Mouse (Mus musculus) CD8-positive naive resting alpha-beta T cell, adult 2 months (primary cell): ENCODE measurements around the gene Fbxl22.

Source experiments
- DNase-seq, 2 experiments: peaks; one replicate each; pipeline ENCODE4 v3.0.0; 2022; ENCODE audit warnings: low read depth in 2 of 2, low spot score in 2 of 2

Fbxl22 gene

DNA sequence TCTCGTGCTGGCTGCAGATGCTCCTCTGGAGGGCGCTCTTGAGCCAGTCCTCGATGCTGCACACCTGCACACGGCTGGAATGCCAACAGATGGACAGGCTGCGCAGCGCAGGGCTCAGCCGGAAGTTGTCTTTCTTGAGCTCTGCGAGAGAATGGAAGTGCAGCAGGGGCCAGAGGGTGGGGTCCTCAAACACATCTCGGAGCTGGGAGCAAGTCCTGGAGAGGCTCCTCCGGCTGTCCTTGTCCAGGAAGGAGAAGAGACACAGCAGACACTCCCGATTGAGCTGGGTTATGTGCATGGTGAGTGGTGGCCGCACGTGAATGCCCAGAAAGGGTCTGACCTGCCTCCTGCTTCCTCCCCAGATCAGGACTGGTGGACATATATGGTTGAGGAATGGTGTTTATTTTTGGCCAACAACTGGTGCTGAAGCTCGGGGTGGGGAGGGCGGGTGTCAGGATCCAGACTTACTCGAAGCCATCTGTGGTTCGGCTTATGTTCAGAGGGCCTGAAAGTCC is at the start of gene Fbxl22:
TSS of gene Fbxl22 (minus strand) at position 338 of the 515 bp plus-strand sequence.
- peak in 1 of 2 experiments; percentile 30 for DNase-seq

DNA sequence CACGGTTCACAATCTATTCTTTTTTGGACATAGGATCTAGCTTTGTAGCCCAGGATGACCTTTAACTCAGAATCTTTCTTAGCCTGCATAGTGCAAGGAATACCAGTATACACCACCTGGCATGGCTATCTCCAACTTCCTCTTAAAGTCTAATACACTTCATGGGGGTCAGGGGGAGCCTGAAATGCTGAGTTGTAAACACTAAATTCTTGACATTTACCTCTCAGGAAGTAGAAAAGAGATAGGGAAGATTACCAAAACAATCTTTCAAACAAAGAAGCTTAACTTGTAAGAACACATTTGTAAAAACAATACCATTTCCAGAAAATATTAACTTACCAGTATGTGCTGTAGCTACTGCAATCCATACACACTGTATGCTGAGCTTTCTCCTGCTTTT is 47.8 kb upstream of the Fbxl22 start:
- no peak for DNase-seq

DNA sequence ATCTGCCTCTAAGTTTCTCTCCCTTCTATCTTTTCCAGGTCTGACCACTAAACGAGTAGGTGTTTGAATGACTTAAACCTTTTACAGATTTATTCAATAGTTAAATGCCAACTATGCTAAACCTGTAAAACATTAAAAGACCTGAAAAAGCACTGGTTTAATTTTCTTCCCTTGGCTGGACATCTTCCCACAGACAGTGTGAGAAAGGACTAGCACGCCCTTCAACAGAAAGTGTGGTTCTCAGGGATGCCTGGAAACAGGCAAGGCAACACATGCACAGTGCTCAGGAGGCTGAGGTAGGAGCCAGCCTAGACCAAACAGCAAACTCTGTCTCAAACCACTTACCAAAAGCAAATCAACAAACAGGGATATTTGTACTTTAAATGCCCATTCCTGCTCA is 47.1 kb upstream of the Fbxl22 start:
- DNase-seq = no peak

DNA sequence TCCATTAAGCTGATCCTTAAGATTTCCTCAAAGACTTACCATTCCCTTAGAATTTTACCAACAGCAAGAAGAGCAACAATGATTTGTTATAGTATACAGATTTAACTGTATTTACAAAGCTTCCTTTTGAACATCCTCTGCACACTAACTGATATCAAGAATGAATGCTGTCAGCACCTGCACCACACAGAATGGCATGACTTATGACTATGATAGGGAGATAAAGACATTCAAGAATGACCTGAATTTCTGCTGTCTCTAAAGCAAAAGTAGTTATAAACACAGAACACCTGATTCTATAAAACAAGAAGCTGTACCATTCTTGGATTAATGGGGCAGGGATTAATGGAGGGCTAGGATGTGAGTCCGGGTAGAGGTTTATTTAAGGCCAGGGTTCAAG is 46.3 kb upstream of the Fbxl22 start:
- DNase-seq = no peak

DNA sequence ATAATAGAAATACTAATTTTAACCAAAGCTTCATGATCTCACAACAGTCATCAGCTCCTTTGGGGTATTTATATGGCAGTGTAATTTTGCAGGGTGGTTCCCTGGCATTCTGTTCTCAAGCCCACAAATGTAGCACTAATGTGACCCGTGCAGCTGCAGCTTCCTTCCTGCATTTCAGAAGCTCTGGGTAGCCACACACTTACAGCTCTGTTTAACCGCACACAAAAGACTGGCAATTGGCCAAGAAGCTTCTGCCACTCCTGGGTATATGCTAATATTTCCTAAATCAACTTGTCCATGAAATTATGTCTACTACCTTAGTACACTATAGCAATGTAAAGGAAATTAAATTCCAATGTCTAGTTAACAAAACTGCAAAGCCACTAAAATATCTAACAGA is 45.9 kb upstream of the Fbxl22 start:
- peak in 1 of 2 experiments; percentile 17 for DNase-seq

DNA sequence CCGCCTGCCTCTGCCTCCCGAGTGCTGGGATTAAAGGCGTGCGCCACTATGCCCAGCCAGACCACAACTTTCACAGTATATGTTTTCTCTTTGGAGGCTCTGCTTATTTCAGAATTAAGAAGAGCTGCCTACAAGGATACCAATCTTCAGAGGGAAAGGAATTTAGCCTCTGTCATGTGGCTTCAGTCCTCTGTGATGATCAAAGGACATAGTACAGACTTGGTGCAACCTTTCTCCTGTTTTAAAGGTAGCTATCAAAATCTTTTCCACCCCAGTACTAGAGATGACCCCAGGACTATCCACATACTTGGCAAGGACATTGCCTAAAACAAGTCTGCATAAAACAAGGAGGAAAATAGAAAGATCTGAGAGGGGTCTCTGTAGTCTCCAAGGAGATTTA is 44.6 kb upstream of the Fbxl22 start:
- no peak for DNase-seq

DNA sequence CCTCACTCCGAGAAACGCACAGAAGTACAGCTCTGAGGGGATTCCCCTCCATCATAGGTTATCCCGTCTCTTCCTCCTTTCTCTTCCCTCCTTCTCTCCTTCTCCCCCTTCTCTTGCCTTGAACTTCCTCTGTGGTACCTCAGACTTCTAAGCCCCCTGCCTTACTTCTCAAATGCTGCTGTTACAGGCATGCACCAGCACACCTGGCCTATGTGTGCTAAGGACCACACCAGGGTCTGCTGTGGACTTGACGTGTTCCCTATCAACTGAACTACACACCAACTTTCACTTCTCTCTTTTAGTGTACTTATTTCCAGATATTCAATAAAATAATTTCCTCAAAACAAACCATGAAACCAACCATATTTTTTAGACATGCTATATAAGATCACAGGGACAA is 28.4 kb upstream of the Fbxl22 start:
- no peak for DNase-seq

DNA sequence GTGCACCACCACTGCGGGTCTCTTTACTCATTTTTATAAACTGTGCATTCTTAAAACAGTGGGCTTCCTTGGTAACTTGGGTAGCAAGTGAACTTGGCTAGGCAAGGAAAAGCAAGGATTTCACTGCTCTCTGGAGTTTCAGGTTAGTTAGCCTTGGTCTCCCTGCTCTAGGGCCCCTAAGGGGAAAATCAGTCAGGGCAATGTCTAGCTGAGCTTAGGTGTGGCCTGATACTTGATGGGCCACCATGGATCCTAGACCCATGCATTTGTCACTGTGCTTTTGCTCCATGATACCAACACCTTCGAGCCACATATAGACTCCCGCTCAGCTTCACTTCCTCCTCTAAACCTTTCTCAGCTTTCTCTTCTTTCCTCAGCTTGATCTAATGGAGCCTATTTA is 7.2 kb upstream of the Fbxl22 start:
- no peak for DNase-seq

DNA sequence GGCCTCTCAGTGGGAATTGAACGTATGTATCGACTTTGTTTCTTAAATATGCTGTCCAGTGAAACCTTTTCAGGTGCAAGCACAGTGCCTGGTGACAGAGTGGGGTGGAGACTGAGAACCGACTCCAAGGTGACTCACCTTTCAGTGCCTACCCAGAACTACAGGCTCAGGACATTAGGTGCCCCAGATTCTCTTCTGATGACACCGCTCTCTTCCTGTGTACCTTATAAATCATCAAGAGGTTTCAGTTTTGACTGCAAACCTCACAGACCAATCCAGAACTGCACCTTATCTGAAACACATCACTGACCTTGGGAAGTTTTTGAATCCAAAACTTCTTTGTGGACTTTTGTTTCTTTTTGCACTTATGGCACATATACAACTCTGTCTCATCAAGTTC is 5.9 kb upstream of the Fbxl22 start:
- no peak for DNase-seq

DNA sequence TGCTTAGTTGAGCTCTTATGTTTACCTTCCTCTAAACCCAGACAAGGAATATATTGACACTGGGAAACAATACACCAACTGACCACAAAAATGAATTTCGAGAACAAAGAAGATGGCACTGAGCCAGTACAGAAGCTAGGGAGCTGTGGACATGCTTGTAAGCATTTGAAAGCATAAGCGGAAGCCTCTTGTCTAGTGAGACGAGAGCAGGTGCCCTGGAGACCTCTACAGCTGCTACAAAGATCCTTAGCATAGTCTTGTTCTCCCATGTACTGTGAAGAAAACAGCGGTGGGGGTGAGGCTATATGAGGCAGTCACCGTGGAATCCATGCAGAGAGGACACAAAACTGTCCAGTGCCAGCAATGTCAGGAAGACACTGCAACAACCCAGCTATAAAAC is 4.5 kb upstream of the Fbxl22 start:
- no peak for DNase-seq

DNA sequence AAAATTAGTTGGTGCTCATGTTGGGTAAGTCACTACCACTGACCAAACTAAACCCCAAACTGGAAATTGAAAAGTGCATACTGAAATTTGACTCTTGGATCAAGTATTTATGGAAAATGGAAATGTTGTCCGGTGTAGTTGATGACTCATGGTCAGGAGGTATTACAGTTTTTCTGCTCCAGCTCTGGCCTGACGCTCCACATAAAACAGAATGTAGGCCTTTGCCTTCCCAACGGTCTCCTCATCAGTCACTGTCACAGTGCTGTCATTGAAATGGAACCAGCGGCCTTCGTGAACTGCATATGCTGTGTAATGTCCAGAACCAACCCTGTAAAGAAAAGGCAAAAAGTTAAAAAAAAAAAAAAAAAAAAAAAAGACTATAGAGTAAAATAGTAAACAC is 3.9 kb upstream of the Fbxl22 start:
- no peak for DNase-seq

DNA sequence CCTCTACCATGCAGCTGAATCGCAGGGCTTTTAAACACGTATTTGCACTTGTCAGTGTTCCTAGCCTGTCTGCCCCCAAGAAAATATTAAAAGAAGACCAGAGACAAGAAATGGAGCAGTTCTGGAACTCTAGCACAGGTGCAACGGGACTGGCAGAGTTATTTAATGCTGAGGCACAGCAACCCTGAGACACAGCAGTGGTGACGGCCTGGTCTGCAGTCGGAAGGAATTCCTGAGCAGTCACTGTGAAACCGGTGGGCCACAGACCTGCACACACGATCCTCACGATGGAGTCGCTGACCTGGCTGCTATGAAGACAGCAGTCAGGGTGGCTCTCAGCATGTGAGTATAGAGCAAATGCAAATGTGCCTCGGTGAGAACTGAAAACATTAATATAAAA is 3.4 kb upstream of the Fbxl22 start:
- no peak for DNase-seq

DNA sequence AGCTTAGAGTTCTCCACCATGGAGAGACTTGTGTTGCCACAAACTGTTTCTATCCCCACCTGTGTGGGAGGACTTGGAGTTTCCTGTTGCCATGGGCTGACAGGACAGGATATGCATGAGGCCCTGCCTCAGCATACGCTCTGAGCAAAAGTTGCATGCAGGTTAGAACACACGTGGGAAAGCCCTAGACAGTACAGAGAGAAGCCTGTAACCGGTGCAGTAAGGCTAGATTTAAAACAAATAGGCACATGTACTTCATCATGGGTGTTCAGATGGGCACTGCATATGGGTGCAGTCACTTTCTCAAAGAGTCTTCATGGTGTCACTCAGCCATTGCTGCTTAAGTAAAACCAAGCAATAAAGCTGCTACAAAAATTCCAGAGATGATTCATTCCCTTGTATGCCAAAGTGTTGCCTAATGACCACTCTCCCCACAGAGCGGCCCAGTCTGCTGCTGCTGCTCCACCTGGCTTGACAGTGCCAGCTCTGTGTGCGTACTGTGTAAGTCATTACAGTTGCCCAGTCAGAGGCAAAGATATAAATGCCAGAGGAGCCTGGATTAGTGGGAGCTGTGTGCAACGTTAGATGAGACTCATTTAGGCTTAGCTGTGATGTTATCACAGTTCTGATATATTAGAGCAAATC is 2.0 kb upstream of the Fbxl22 start:
- no peak for DNase-seq

DNA sequence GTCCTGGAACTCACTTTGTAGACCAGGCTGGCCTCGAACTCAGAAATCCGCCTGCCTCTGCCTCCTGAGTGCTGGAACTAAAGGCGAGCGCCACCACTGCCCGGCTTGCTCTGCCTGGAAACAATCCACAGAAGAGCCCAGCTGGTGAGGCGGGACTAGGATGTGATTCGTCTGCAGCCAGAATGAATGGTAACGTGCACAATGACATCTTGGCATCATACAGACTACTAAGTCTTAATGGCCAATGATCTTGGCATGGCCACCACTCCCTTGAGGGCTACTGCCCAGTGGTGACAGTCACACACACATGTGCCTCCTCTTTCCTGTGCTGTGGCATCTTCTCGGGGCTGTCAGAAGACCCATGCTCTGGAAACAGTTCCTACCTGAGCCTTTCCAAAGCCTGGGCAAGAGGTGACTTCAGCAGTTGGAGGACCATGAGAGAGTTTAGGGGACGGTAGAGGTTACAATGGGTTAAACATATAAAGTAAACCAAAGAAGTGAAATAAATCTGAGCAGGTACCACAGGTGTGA is 1.4 kb upstream of the Fbxl22 start:
- no peak for DNase-seq

DNA sequence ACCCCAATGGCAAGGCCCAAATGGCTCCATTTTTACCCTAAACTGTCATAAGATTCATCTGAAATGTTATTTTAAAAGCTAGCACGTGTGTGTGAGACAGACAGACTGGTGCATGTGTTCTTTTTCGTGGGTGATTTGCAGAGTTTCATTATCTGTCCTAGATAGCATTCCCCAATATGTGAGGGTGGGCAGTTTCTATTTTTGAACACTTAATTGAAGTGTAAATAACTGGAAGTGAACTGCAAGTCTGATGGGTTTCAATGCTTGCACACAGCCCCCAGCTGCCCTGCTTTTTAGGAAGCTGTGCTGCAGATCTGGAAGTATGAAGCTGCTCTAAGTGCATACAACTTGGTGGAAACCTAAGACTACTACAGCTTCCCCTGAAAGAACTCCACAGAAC is 722 bp upstream of the Fbxl22 start:
- DNase-seq = no peak

DNA sequence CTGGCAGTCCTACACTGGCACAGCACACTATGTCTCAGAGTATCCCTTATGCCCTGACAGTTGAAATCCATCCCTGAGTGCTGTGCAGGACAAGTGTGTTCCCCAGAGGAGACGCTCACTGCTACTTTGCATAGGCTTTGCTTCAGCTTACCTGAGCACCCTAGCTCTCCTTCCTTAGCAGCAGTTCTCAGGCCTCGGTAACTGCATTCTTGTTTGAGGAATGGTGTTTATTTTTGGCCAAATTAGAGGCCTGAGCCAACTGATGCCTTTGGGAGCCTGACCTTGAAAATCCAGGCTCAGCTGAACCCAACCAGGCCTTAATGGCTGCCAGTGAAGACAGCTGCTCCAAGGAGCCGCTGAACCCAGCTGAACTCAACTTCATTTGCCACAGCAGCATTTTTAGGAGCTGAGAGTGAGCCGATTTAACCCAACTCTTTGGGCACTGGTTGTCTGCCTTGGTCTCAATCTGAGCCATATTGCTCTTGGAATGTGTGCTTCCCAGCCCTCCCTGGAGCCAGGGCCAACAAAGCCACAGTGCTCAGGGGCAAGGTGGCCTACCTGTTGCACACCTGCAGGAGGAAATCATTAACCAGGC is 635 bp downstream of the Fbxl22 start:
- DNase-seq = no peak

DNA sequence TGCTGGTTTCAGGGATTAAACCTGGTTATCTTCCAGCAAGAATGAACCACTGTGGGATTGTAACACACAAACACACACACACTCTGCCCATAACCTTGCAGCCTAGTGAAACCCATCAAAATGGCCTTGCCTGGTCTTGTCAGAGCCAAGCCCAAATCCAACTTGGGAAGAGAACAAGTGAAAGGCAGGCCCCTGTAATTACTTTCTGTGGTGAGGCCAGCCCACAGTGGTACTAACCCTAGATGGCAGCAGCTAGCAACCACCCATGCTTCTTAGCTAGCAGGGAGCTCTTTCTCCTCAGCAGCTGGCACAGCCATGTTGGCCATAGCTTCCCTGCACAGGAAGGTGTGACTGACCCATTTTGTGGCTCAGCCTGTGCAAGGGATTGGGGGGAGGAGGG is 1.2 kb downstream of the Fbxl22 start:
- DNase-seq = no peak

DNA sequence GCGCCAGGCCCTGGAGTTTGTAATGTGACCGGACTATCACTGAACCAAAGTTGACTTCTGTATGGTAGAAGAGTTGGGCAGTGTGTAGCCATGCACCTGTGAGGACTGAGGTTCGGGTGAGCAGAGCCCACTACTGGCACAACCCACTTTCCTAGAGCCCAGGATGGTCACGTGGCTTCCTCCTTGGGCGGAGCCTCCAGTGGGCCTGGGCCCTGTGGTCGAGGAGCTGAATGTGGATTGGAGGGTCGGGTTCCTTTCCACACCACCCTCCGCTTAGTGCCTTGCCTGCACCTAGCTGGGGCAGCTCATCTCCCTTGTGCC is 2.1 kb downstream of the Fbxl22 start:
- DNase-seq = peak; percentile 76 to 83

DNA sequence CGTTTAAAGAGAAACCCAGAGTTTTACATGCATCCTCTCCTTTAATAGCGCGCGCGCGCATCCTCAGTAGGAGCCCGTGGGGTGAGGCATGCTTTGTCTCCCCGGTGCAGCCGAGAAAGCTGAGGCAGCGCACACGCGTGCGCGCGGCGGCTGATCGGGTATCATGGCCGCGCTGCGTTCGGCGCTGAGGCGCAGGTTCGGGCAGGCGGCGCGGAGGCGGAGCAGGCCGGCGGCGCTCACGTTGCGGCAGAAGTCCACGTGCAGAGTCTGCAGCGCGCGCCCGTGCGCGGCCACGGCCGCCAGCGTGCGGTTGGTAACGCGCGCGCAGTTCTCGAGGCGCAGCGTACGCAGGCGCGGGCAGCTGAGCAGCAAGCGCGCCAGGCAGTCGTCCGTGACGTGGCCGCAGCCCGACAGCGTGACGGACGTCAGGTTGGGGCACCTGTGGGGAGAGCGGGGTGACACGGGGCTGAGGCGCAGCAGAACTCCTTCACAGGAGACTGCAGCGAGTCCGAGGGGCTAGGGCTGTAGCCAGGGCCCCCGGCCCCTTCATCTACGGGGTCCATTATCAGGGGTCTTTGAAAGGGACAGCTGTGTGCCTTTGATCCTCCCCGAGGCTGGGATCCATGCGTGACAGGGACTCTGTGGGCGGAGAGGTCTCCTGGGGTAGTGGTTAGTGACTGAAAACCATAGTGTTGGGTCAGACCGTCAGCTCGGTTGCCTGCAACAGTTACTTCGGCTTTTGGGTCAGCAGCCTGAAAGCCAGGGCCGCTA is 2.6 kb downstream of the Fbxl22 start:
- peak; percentile 90 to 92 for DNase-seq

DNA sequence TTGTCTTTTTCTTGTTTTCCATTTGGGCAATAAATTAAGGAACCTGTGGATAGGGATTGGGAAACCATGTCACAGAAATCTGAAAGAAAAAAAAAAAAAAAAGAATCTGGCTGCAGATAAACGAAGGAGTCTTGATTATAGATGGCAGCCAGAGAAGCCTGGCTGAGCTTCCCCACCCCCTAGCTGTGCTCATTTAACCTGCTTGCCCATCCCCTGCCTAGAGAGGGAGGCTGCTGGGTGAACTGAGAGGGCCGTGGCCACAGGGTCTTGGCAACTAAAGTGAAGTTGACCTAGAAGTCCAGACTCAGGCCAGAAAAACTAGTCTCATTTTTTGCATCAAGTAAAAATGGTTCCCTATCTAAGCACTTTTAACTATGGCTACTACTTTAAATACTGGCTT is 3.4 kb downstream of the Fbxl22 start:
- DNase-seq = no peak

DNA sequence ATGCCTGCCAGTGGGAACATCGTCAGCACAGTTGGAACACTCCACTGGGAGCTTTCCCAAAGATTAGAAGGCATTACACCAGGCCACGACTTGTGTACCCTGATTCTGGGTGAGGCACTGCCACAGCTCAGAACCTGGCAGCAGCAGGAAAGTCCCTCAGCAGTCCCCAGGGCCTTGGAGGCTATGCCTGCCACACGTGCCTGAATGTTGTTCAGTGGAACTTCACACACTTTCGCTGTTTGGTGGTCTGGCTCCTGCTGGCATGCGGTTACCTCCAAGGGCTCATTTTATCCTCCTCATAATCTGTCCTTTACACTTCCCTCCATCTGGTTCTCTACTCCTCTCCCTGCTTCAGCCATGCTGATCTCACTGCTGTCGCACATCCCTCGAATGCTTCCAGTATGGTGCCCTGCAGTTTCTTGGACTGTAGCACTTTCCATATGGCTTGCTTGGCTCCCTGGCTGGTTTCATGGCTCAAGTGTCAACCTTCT is 4.0 kb downstream of the Fbxl22 start:
- no peak for DNase-seq

DNA sequence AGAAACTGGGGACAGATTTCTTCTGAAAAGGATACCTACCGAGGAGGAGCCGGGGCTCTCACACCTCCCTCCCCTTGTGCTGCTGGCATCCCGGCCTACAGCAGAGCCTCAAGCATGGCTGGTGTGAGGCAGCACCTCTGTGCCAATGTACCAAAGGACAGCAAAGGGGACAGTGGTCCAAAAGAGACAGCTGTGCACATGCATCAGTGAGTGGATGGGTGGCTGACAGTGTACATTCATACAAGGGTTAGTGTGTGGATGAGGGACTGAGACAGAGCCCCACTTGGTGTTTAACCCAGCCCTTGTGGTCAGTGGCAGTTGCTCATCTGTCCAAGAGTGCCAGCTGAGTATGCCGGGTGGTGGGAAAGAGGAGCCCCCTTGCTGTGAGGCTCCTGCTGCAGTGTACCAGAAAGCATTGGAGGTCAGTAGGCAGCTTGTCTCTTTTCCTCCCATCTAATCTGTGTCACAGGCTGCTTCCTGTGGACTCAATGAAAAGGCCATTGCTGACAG is 5.4 kb downstream of the Fbxl22 start:
- DNase-seq = no peak
